Mouse (Mus musculus) kidney, postnatal 0 days (tissue): ENCODE measurements at regions not wholly inside any gene's neighbourhood (a gene's known extent, or its start where the extent isn't known, plus 50 kb on each side); places are given as distances from the start of the nearest gene placed in this dataset.

ENCODE experiments used
- ATAC-seq: fragments of 200-750 bp; cut with Nextera tagmentation; replicated peaks from 2 replicates; pipeline ENCODE4 v1.8.0; 2017; ENCODE audit warnings: low read depth, moderate number of reproducible peaks, moderate TSS enrichment, moderate library complexity; ENCODE audit not compliant: low FRiP score
- DNase-seq: peaks from one replicate; pipeline ENCODE4 v3.0.0-alpha.2; 2016; ENCODE audit warnings: low spot score
- H3K27ac ChIP-seq: fragments of 300-500 bp; sonication (generic); 2 replicates; pipeline ENCODE4 v1.5.1; 2014; ENCODE audit warnings: mild to moderate bottlenecking
- H3K27me3 ChIP-seq: fragments of 300-500 bp; sonication (generic); 2 replicates; pipeline ENCODE4 v1.6.1; 2014; ENCODE audit warnings: low read length, mixed read lengths; ENCODE audit not compliant: insufficient read depth
- H3K36me3 ChIP-seq: fragments of 300-500 bp; sonication (generic); 2 replicates; pipeline ENCODE4 v1.6.1; 2014; ENCODE audit warnings: low read length, mixed read lengths; ENCODE audit not compliant: insufficient read depth
- H3K4me1 ChIP-seq: fragments of 300-500 bp; sonication (generic); replicated peaks from 2 replicates; pipeline ENCODE4 v1.6.1; 2014; ENCODE audit warnings: antibody characterized with exemption, low read length, mixed read lengths; ENCODE audit not compliant: insufficient read depth
- H3K4me2 ChIP-seq: fragments of 300-500 bp; sonication (generic); 2 replicates; pipeline ENCODE4 v1.6.1; 2014; ENCODE audit warnings: mild to moderate bottlenecking, low read length, moderate library complexity, mixed read lengths
- H3K4me3 ChIP-seq: fragments of 300-500 bp; sonication (generic); replicated peaks from 2 replicates; pipeline ENCODE4 v1.5.1; 2014; ENCODE audit warnings: low read depth, low read length
- H3K9ac ChIP-seq: fragments of 300-500 bp; sonication (generic); 2 replicates; pipeline ENCODE4 v1.6.1; 2014; ENCODE audit warnings: low read depth, low read length
- H3K9me3 ChIP-seq: fragments of 300-500 bp; sonication (generic); replicated peaks from 2 replicates; pipeline ENCODE4 v1.6.1; 2016; ENCODE audit warnings: low read length, inconsistent platforms, mixed read lengths
- CTCF ChIP-seq: IDR thresholded peaks from 2 replicates; pipeline ENCODE4 v1.5.1; 2016; ENCODE audit warnings: antibody characterized with exemption, low read depth, mild to moderate bottlenecking, moderate library complexity
- WGBS: fragments of 180-500 bp; shearing (Covaris S2); extraction: QIAGEN DNeasy Blood & Tissue Kit; methylation state at CpG from one replicate; pipeline ENCODE4 v1.1.7; 2014; 5-methylcytosine and 5-hydroxymethylcytosine counted together

- DNase-seq (no peak), ATAC-seq (no peak)
- H3K4me2 ChIP-seq: no peak overlapping the region
- TF ChIP-seq CTCF: no peak
- H3K9me3 ChIP-seq: no peaks in the 10 kb centered on the region
- H3K27me3 ChIP-seq: no peaks in the 10 kb centered on the region
- WGBS: 85% methylated on average over 1 of the region's 1 CpGs
- H3K27ac ChIP-seq: no peak overlapping the region
- H3K4me1 ChIP-seq: no peaks in the 10 kb centered on the region
- H3K9ac ChIP-seq: no peak overlapping the region
- H3K4me3 ChIP-seq: no peak overlapping the region
- H3K36me3 ChIP-seq: no peaks in the 10 kb centered on the region
These were observed 125.7 kb upstream of the Nampt start for GRCm38 (mm10) chr12:32693678-32694077.

- 40% methylated on average over 2 of the region's 2 CpGs for WGBS
- Histone ChIP-seq H3K36me3 (no peaks in the 10 kb centered on the region), H3K4me3 (no peak overlapping the region), H3K9me3 (no peaks in the 10 kb centered on the region), H3K9ac (no peak overlapping the region), H3K4me1 (no peaks in the 10 kb centered on the region), H3K4me2 (no peak overlapping the region), H3K27ac (no peak overlapping the region), H3K27me3 (no peaks in the 10 kb centered on the region)
- no peak for ATAC-seq
- TF ChIP-seq CTCF: no peak
- DNase-seq: peak; percentile 31
These were observed 122.5 kb upstream of the Nampt start for GRCm38 (mm10) chr12:32696832-32697231.

- Histone ChIP-seq H3K9me3 (no peaks in the 10 kb centered on the region), H3K27me3 (no peaks in the 10 kb centered on the region), H3K9ac (no peak overlapping the region), H3K4me2 (no peak overlapping the region), H3K36me3 (no peaks in the 10 kb centered on the region), H3K27ac (no peak overlapping the region), H3K4me1 (no peaks in the 10 kb centered on the region), H3K4me3 (no peak overlapping the region)
- DNase-seq: no peak
- ATAC-seq: no peak
- no peak for TF ChIP-seq CTCF
- 93% methylated on average over 10 of the region's 10 CpGs for WGBS
These were observed 110.2 kb upstream of the Nampt start for GRCm38 (mm10) chr12:32709188-32709587.

GRCm38 (mm10) chr12:32717129-32717921 is 102.0 kb upstream of the Nampt start:
- Histone ChIP-seq H3K4me2 (no peak overlapping the region), H3K27me3 (no peaks in the 10 kb centered on the region), H3K4me1 (no peaks in the 10 kb centered on the region), H3K9ac (no peak overlapping the region), H3K27ac (no peak overlapping the region), H3K4me3 (no peak overlapping the region), H3K36me3 (no peaks in the 10 kb centered on the region), H3K9me3 (no peaks in the 10 kb centered on the region)
- TF ChIP-seq CTCF: no peak
- WGBS: 50% methylated on average over 5 of the region's 5 CpGs
- DNase-seq: peak; percentile 51
- no peak for ATAC-seq

- Histone ChIP-seq H3K27me3 (no peaks in the 10 kb centered on the region), H3K36me3 (no peaks in the 10 kb centered on the region), H3K27ac (no peak overlapping the region), H3K4me2 (no peak overlapping the region), H3K9ac (no peak overlapping the region), H3K9me3 (no peaks in the 10 kb centered on the region), H3K4me3 (no peak overlapping the region), H3K4me1 (no peaks in the 10 kb centered on the region)
- ATAC-seq (no peak), DNase-seq (no peak)
- whole genome bisulfite sequencing: 74% methylated on average over 4 of the region's 4 CpGs
- TF ChIP-seq CTCF: no peak
These were observed 100.1 kb upstream of the Nampt start for GRCm38 (mm10) chr12:32719203-32719602.

- WGBS: 72% methylated on average over 7 of the region's 7 CpGs
- H3K4me3 ChIP-seq: no peak overlapping the region
- no peak for TF ChIP-seq CTCF
- no peak overlapping the region for H3K4me2 ChIP-seq
- H3K4me1 ChIP-seq: no peaks in the 10 kb centered on the region
- no peaks in the 10 kb centered on the region for H3K36me3 ChIP-seq
- H3K27me3 ChIP-seq: no peaks in the 10 kb centered on the region
- no peak overlapping the region for H3K27ac ChIP-seq
- ATAC-seq: no peak
- DNase-seq: no peak
- no peaks in the 10 kb centered on the region for H3K9me3 ChIP-seq
- no peak overlapping the region for H3K9ac ChIP-seq
These were observed 94.7 kb upstream of the Nampt start for GRCm38 (mm10) chr12:32724451-32725188.
